ENCODE assay signal across 16 mouse cellular contexts in the genomic region with DNA sequence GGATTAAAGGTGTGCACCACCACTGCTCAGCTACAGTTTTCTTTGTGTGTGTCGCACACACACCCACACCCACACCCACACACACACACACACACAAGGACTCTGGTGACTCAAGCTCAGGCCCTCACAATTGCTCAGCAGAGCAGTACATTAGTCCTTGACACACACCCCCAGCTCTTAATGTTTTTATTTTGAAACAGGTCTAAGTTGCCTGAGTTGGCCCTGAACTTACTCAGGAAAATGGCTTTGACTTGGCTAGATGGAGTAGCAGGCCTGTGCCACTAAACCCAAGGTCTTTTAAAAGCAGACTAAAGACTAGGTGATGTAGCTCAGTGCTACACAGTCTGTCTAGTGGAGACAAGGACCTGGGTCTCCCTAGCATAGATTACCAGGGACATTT.
"Had no signal": no experiment of that assay in that cellular context is flagged by ENCODE, and none has a peak within 500 bp of the region (broad histone marks: within the 10 kb centered on the region; RNA-seq: fewer than 3 reads in every experiment).

No protein-coding gene starts in this region.

- H3K9me3 ChIP-seq: liver, embryonic 13.5 days; midbrain, embryonic 12.5 days; midbrain, embryonic 15.5 days; neural tube, embryonic 13.5 days; stomach, embryonic 15.5 days had no signal

- H3K9ac ChIP-seq: liver, embryonic 13.5 days; midbrain, embryonic 12.5 days; midbrain, embryonic 15.5 days; neural tube, embryonic 13.5 days; stomach, embryonic 15.5 days had no signal

- H3K4me3 ChIP-seq: liver, embryonic 13.5 days; midbrain, embryonic 12.5 days; midbrain, embryonic 15.5 days; myocyte; neural tube, embryonic 13.5 days; stomach, embryonic 15.5 days had no signal

- H3K36me3 ChIP-seq: liver, embryonic 13.5 days had no signal

- H3K27ac ChIP-seq: liver, embryonic 13.5 days; midbrain, embryonic 12.5 days; midbrain, embryonic 15.5 days; neural tube, embryonic 13.5 days; stomach, embryonic 15.5 days had no signal

- ATAC-seq: midbrain, embryonic 15.5 days had no signal

- H3K4me1 ChIP-seq: liver, embryonic 13.5 days; midbrain, embryonic 12.5 days; midbrain, embryonic 15.5 days; neural tube, embryonic 13.5 days; stomach, embryonic 15.5 days had no signal

- H3K4me2 ChIP-seq: liver, embryonic 13.5 days; midbrain, embryonic 12.5 days; midbrain, embryonic 15.5 days; neural tube, embryonic 13.5 days; stomach, embryonic 15.5 days had no signal

- H3K27me3 ChIP-seq: liver, embryonic 13.5 days; midbrain, embryonic 12.5 days; midbrain, embryonic 15.5 days; neural tube, embryonic 13.5 days; stomach, embryonic 15.5 days had no signal

- DNase-seq: kidney, adult 9 months; kidney, postnatal 14 days; kidney, postnatal 4 days; liver, embryonic 13.5 days; lung, adult 2 months; lung, postnatal 14 days; lung, postnatal 4 days; retina, postnatal 1 day; right cerebral cortex, postnatal 25 days; spleen, adult 18-20 months; thymus, postnatal 4 days had no signal
